Comparison of ENCODE assay signal across 13 mouse cellular contexts in genomic region chr8:111709223-111709622, GRCm38 (mm10). TPM values are rescaled to one million over a fixed set of nuclear protein-coding genes. Genes with fewer than 3 reads are reported as not detected.
A peak's percentile ranks its signal among the peaks of the same experiment; 100 is the strongest.
DNase-seq lines count a peak whose midpoint lies in the region; ATAC-seq and TF ChIP-seq lines count a peak whose summit lies in the region.
"Had no signal": no experiment of that assay in that cellular context is flagged by ENCODE, and none has a peak within 500 bp of the region (broad histone marks: within the 10 kb centered on the region; RNA-seq: fewer than 3 reads in every experiment).

No protein-coding gene starts in this region.

- TF ChIP-seq POLR2A in myocyte (IDR thresholded peaks at IDR 0.05; ENCODE audit: insufficient read length, low read depth), result peak; percentile 33

- H3K9ac ChIP-seq in forebrain, embryonic 11.5 days (ENCODE audit: low read length), result no peak overlapping the region
- no peak overlapping the region for H3K9ac ChIP-seq in midbrain, embryonic 13.5 days (replicated peaks)
- H3K9ac ChIP-seq: neural tube, embryonic 13.5 days had no signal

- H3K4me1 ChIP-seq in forebrain, embryonic 11.5 days (replicated peaks; ENCODE audit: control insufficient read depth, insufficient read depth, low read length), result no peaks in the 10 kb centered on the region
- H3K4me1 ChIP-seq in midbrain, embryonic 13.5 days (replicated peaks), result no peaks in the 10 kb centered on the region; the same call in 1 of the 2 replicates

- H3ac ChIP-seq in myocyte (ENCODE audit: control insufficient read depth, insufficient read length), result no peak overlapping the region

- peak; percentile 53 for DNase-seq in adrenal gland, adult 2 months
- DNase-seq in adrenal gland, postnatal 25 days, result no peak
- DNase-seq in kidney, adult 11 months, result peak; percentile 92
- peak; percentile 77 to 91 for DNase-seq in kidney, postnatal 36 days
- DNase-seq in ovary, adult 18-20 months (ENCODE audit: low spot score), result no peak
- no peak for DNase-seq in forebrain, embryonic 11.5 days (ENCODE audit: low spot score)
- DNase-seq: heart, postnatal 10 days; midbrain, embryonic 14.5 days had no signal

- no peaks in the 10 kb centered on the region for H3K9me3 ChIP-seq in forebrain, embryonic 11.5 days (ENCODE audit: control insufficient read depth, low read length)
- H3K9me3 ChIP-seq in midbrain, embryonic 13.5 days, result no peaks in the 10 kb centered on the region
- H3K9me3 ChIP-seq: neural tube, embryonic 13.5 days had no signal

- H3K36me3 ChIP-seq in myocyte (ENCODE audit: control insufficient read depth, insufficient read depth), result peaks cover 30% of the 10 kb centered on the region
- peaks cover 15% of the 10 kb centered on the region for H3K36me3 ChIP-seq in forebrain, embryonic 11.5 days (ENCODE audit: control insufficient read depth, insufficient read depth, low read length)
- H3K36me3 ChIP-seq in midbrain, embryonic 13.5 days, result peaks cover 59% of the 10 kb centered on the region

- no peaks in the 10 kb centered on the region for H3K79me2 ChIP-seq in myocyte (ENCODE audit: control insufficient read depth, insufficient read depth)

- no peak overlapping the region for H3K4me2 ChIP-seq in myocyte (ENCODE audit: low read depth)
- no peak overlapping the region for H3K4me2 ChIP-seq in forebrain, embryonic 11.5 days (ENCODE audit: low read depth, low read length, severe bottlenecking)
- H3K4me2 ChIP-seq in midbrain, embryonic 13.5 days (replicated peaks), result no peak overlapping the region
- H3K4me2 ChIP-seq: neural tube, embryonic 13.5 days had no signal

- no peak for ATAC-seq in forebrain, embryonic 11.5 days (replicated peaks; ENCODE audit: low FRiP score)
- ATAC-seq in midbrain, embryonic 13.5 days, result no peak

- WGBS in forebrain, embryonic 11.5 days, result 86% methylated on average over 1 of the region's 1 CpGs
- WGBS in midbrain, embryonic 13.5 days, result 100% methylated on average over 1 of the region's 1 CpGs

- no peak overlapping the region for H3K27ac ChIP-seq in forebrain, embryonic 11.5 days (ENCODE audit: low read depth, low read length)
- no peak overlapping the region for H3K27ac ChIP-seq in midbrain, embryonic 13.5 days
- H3K27ac ChIP-seq: neural tube, embryonic 13.5 days had no signal

- H3K27me3 ChIP-seq in myocyte (ENCODE audit: control insufficient read depth, insufficient read depth, insufficient read length), result no peaks in the 10 kb centered on the region
- H3K27me3 ChIP-seq in forebrain, embryonic 11.5 days (ENCODE audit: control insufficient read depth, insufficient read depth, low read length), result no peaks in the 10 kb centered on the region
- H3K27me3 ChIP-seq in midbrain, embryonic 13.5 days, result no peaks in the 10 kb centered on the region
- H3K27me3 ChIP-seq: neural tube, embryonic 13.5 days had no signal

- H3K4me3 ChIP-seq in myocyte, result no peak overlapping the region
- no peak overlapping the region for H3K4me3 ChIP-seq in forebrain, embryonic 11.5 days (ENCODE audit: low read depth, low read length)
- no peak overlapping the region for H3K4me3 ChIP-seq in midbrain, embryonic 13.5 days (replicated peaks)
- H3K4me3 ChIP-seq: neural tube, embryonic 13.5 days had no signal

TF ChIP-seq in myocyte, 11 proteins besides CTCF, POLR2A, EP300 and RAD21:
- TF ChIP-seq POLR2AphosphoS2 (IDR thresholded peaks at IDR 0.05; ENCODE audit: insufficient read length, low read depth), result peak; percentile 82
- no peak for TF ChIP-seq CEBPB (IDR thresholded peaks at IDR 0.05; ENCODE audit: insufficient read depth, poor library complexity, severe bottlenecking)

RNA-seq across cellular contexts. Expression of gene Ctrb1, which starts 18.4 kb away (rescaled TPM):
- total RNA-seq in adrenal gland, adult 2 months (2021), result under 1 TPM in 1 of 2 experiments, not detected in 1; 0.90 TPM
- polyA plus RNA-seq in adrenal gland, adult 2 months (2012; rRNA removed), result 0.51 and 0.67 TPM in 2 replicates
- total RNA-seq in adrenal gland, postnatal 25 days (2021), result not detected in 2 replicates
- 85.4 TPM for polyA plus RNA-seq in myocyte (2012; fragmentation: generic; extraction: Trizol)
- polyA plus RNA-seq in forebrain, embryonic 11.5 days (2014; fragmentation: Nextera tagmentation; extraction: Ambion mirVana), result not detected in 2 replicates
- 1.6 and 2.2 TPM in 2 replicates for polyA plus RNA-seq in midbrain, embryonic 13.5 days (2015; fragmentation: Nextera tagmentation; extraction: Ambion mirVana)
- total RNA-seq: granulocyte monocyte progenitor cell, adult 5-6 weeks; left cerebral cortex, postnatal 10 days had no signal
- polyA plus RNA-seq: midbrain, embryonic 14.5 days; neural tube, embryonic 13.5 days had no signal

RNA-seq across cellular contexts. Expression of gene Bcar1, which starts 34.4 kb away (rescaled TPM):
- total RNA-seq in adrenal gland, adult 2 months (2021), result 10 to 100 TPM; 76.9 to 91.2 TPM
- 204 and 210 TPM in 2 replicates for polyA plus RNA-seq in adrenal gland, adult 2 months (2012; rRNA removed)
- 64.5 and 70.0 TPM in 2 replicates for total RNA-seq in adrenal gland, postnatal 25 days (2021)
- polyA plus RNA-seq in myocyte (2012; fragmentation: generic; extraction: Trizol), result 81.9 TPM
- 60.1 and 60.8 TPM in 2 replicates for polyA plus RNA-seq in forebrain, embryonic 11.5 days (2014; fragmentation: Nextera tagmentation; extraction: Ambion mirVana)
- polyA plus RNA-seq in midbrain, embryonic 13.5 days (2015; fragmentation: Nextera tagmentation; extraction: Ambion mirVana), result 48.7 and 55.0 TPM in 2 replicates
- total RNA-seq: granulocyte monocyte progenitor cell, adult 5-6 weeks had no signal

Comparison
In these comparisons a context has a peak if more than half of its experiments do, and no peak if none do; other contexts are left out.
1. DNase-seq: peak in adrenal gland, adult 2 months (single experiment), kidney, adult 11 months (single experiment) and kidney, postnatal 36 days (2 of 2); none in adrenal gland, postnatal 25 days (single experiment), ovary, adult 18-20 months (single experiment) and forebrain, embryonic 11.5 days (single experiment).
2. RNA of gene Ctrb1, which starts 18.4 kb away (polyA plus RNA-seq): 85.4 TPM in myocyte (single experiment); 1.6 to 2.2 TPM in midbrain, embryonic 13.5 days, 0.51 to 0.67 TPM in adrenal gland, adult 2 months and not detected in forebrain, embryonic 11.5 days; every median in the first group is over 10 times any median in the second.